Mouse (Mus musculus): ENCODE results near the gene Grin1. TPM values are rescaled to one million over a fixed set of nuclear protein-coding genes. Genes with fewer than 3 reads are reported as not detected.
"Not testable (repeated sequence)": the region's sequence is repeated elsewhere in the genome, so short reads cannot be mapped to it uniquely, and the experiment has no call there.

Grin1 gene
- polyA plus RNA-seq, 1 experiment from 2014 or later, result 5.6 TPM

GRCm38 (mm10) chr2:25261870-25262269, 57.1 kb downstream of the Grin1 start:
- H3K4me1 ChIP-seq, result peaks cover 52% of the 10 kb centered on the region
- peaks cover 22% of the 10 kb centered on the region for H3K27me3 ChIP-seq
- peak overlapping the region; percentile 66 for H3K4me3 ChIP-seq
- 49% methylated on average over 12 of the region's 12 CpGs for WGBS
- ATAC-seq, result peak; percentile 14; the same call in 1 of the 2 replicates
- no peaks in the 10 kb centered on the region for H3K36me3 ChIP-seq (ENCODE audit: poor library complexity, severe bottlenecking)
- H3K9ac ChIP-seq, result peak overlapping the region; percentile 60
- H3K27ac ChIP-seq, result 0 out of 2 replicates have a peak overlapping the region, but pooled peaks have one; percentile 44
- H3K4me2 ChIP-seq, result peak overlapping the region; percentile 99
- no peaks in the 10 kb centered on the region for H3K9me3 ChIP-seq (replicated peaks)

- WGBS, result 43% methylated on average over 2 of the region's 2 CpGs
- Histone ChIP-seq H3K4me1 (peaks cover 42% of the 10 kb centered on the region), H3K36me3 (ENCODE audit: poor library complexity, severe bottlenecking) (no peaks in the 10 kb centered on the region), H3K9me3 (replicated peaks) (no peaks in the 10 kb centered on the region), H3K4me3 (no peak overlapping the region), H3K9ac (no peak overlapping the region), H3K4me2 (no peak overlapping the region), H3K27me3 (peaks cover 10% of the 10 kb centered on the region), H3K27ac (no peak overlapping the region)
- ATAC-seq, result no peak
Measured at GRCm38 (mm10) chr2:25258887-25259286, 60.1 kb downstream of the Grin1 start.

GRCm38 (mm10) chr2:25257250-25257649, 61.7 kb downstream of the Grin1 start:
- 86% methylated on average over 5 of the region's 5 CpGs for WGBS
- not testable (repeated sequence) for H3K9me3 ChIP-seq (replicated peaks); H3K27ac ChIP-seq; H3K36me3 ChIP-seq (ENCODE audit: poor library complexity, severe bottlenecking); H3K9ac ChIP-seq; H3K4me2 ChIP-seq; H3K4me3 ChIP-seq; ATAC-seq; H3K27me3 ChIP-seq
- H3K4me1 ChIP-seq, result peaks cover 32% of the 10 kb centered on the region

GRCm38 (mm10) chr2:25256443-25257109, 62.4 kb downstream of the Grin1 start:
- Histone ChIP-seq H3K4me3 (peak overlapping the region; percentile 98), H3K4me1 (peaks cover 27% of the 10 kb centered on the region), H3K9ac (peak overlapping the region; percentile 91), H3K4me2 (peak overlapping the region; percentile 83), H3K36me3 (ENCODE audit: poor library complexity, severe bottlenecking) (peaks cover 12% of the 10 kb centered on the region)
- not testable (repeated sequence) for H3K9me3 ChIP-seq (replicated peaks); H3K27me3 ChIP-seq; ATAC-seq; H3K27ac ChIP-seq
- 63% methylated on average over 12 of the region's 12 CpGs for WGBS

- peaks cover 26% of the 10 kb centered on the region for H3K4me1 ChIP-seq
- H3K9me3 ChIP-seq (replicated peaks), result no peaks in the 10 kb centered on the region
- H3K4me3 ChIP-seq, result peak within 1 kb of the TSS; percentile 98
- peak; percentile 92 for ATAC-seq
- WGBS, result under 1% methylated on average over 39 of the region's 39 CpGs
- H3K27me3 ChIP-seq, result no peaks in the 10 kb centered on the region
- H3K4me2 ChIP-seq, result peak within 1 kb of the TSS; percentile 83
- H3K27ac ChIP-seq, result peak within 1 kb of the TSS; percentile 80
- peaks cover 24% of the 10 kb centered on the region for H3K36me3 ChIP-seq (ENCODE audit: poor library complexity, severe bottlenecking)
- peak within 1 kb of the TSS; percentile 91 for H3K9ac ChIP-seq
Measured at GRCm38 (mm10) chr2:25255284-25255779, 63.7 kb downstream of the Grin1 start, which contains the start of gene Tmem203. Tmem203 (plus strand) TSS chr2:25255439.

- 88% methylated on average over 1 of the region's 1 CpGs for WGBS
- Histone ChIP-seq H3K27ac (no peak overlapping the region), H3K36me3 (ENCODE audit: poor library complexity, severe bottlenecking) (peaks cover 54% of the 10 kb centered on the region), H3K27me3 (no peaks in the 10 kb centered on the region), H3K4me1 (peaks cover 22% of the 10 kb centered on the region), H3K4me3 (no peak overlapping the region), H3K4me2 (no peak overlapping the region), H3K9ac (no peak overlapping the region), H3K9me3 (replicated peaks) (no peaks in the 10 kb centered on the region)
- ATAC-seq, result no peak
Measured at GRCm38 (mm10) chr2:25252331-25252730, 66.7 kb downstream of the Grin1 start.

GRCm38 (mm10) chr2:25246183-25247072, 72.6 kb downstream of the Grin1 start, which contains the start of gene AL732309.1:
AL732309.1 (minus strand) TSS chr2:25246863.
- Histone ChIP-seq H3K36me3 (ENCODE audit: poor library complexity, severe bottlenecking) (peaks cover 66% of the 10 kb centered on the region), H3K4me2 (no peak within 1 kb of the TSS), H3K4me1 (peaks cover 14% of the 10 kb centered on the region), H3K4me3 (no peak within 1 kb of the TSS), H3K9me3 (replicated peaks) (no peaks in the 10 kb centered on the region), H3K27ac (no peak within 1 kb of the TSS), H3K27me3 (peaks cover 3% of the 10 kb centered on the region; the same call in 1 of the 2 replicates), H3K9ac (no peak within 1 kb of the TSS)
- no peak for ATAC-seq
- WGBS, result 93% methylated on average over 10 of the region's 10 CpGs

- H3K27me3 ChIP-seq, result peaks cover 6% of the 10 kb centered on the region; the same call in 1 of the 2 replicates
- WGBS, result 91% methylated on average over 4 of the region's 4 CpGs
- ATAC-seq, result no peak
Measured at GRCm38 (mm10) chr2:25244144-25244543, 74.8 kb downstream of the Grin1 start.

GRCm38 (mm10) chr2:25243342-25243741, 75.6 kb downstream of the Grin1 start:
- peak overlapping the region; percentile 92 for H3K4me2 ChIP-seq
- WGBS, result 86% methylated on average over 8 of the region's 8 CpGs
- H3K27ac ChIP-seq, result no peak overlapping the region
- peaks cover 36% of the 10 kb centered on the region for H3K36me3 ChIP-seq (ENCODE audit: poor library complexity, severe bottlenecking)
- no peaks in the 10 kb centered on the region for H3K9me3 ChIP-seq (replicated peaks)
- H3K9ac ChIP-seq, result peak overlapping the region; percentile 89; the same call in 1 of the 2 replicates
- peaks cover 10% of the 10 kb centered on the region; the same call in 1 of the 2 replicates for H3K27me3 ChIP-seq
- no peak for ATAC-seq
- H3K4me1 ChIP-seq, result peaks cover 26% of the 10 kb centered on the region
- H3K4me3 ChIP-seq, result peak overlapping the region; percentile 66

More at GRCm38 (mm10) chr2:25244144-25244543, 74.8 kb downstream of the Grin1 start:
- H3K4me3 ChIP-seq, result no peak overlapping the region
- H3K9me3 ChIP-seq (replicated peaks), result no peaks in the 10 kb centered on the region
- peaks cover 44% of the 10 kb centered on the region for H3K36me3 ChIP-seq (ENCODE audit: poor library complexity, severe bottlenecking)
- H3K9ac ChIP-seq, result no peak overlapping the region
- H3K4me2 ChIP-seq, result no peak overlapping the region
- peaks cover 26% of the 10 kb centered on the region for H3K4me1 ChIP-seq
- H3K27ac ChIP-seq, result no peak overlapping the region

GRCm38 (mm10) chr2:25242101-25242506, 76.9 kb downstream of the Grin1 start, which contains the start of the genes Rnf208 and Cysrt1:
Rnf208 (plus strand) TSS chr2:25242255.
Cysrt1 (minus strand) TSS chr2:25242452.
- Histone ChIP-seq H3K4me3 (peak within 1 kb of the TSS; percentile 66), H3K4me1 (peaks cover 26% of the 10 kb centered on the region), H3K4me2 (peak within 1 kb of the TSS; percentile 92), H3K9ac (peak within 1 kb of the TSS; percentile 89), H3K27ac (peak within 1 kb of the TSS; percentile 35), H3K9me3 (replicated peaks) (no peaks in the 10 kb centered on the region), H3K36me3 (ENCODE audit: poor library complexity, severe bottlenecking) (peaks cover 23% of the 10 kb centered on the region), H3K27me3 (peaks cover 13% of the 10 kb centered on the region; the same call in 1 of the 2 replicates)
- peak; percentile 57; the same call in 1 of the 2 replicates for ATAC-seq
- WGBS, result 0% methylated on average over 44 of the region's 59 CpGs

- peak overlapping the region; percentile 66 for H3K4me3 ChIP-seq
- H3K27me3 ChIP-seq, result peaks cover 17% of the 10 kb centered on the region; the same call in 1 of the 2 replicates
- 0 out of 2 replicates have a peak overlapping the region, but pooled peaks have one; percentile 27 for H3K27ac ChIP-seq
- ATAC-seq, result peak; percentile 23; the same call in 1 of the 2 replicates
- H3K4me1 ChIP-seq, result peaks cover 26% of the 10 kb centered on the region
- peak overlapping the region; percentile 92 for H3K4me2 ChIP-seq
- WGBS, result 20% methylated on average over 6 of the region's 6 CpGs
- H3K36me3 ChIP-seq (ENCODE audit: poor library complexity, severe bottlenecking), result peaks cover 16% of the 10 kb centered on the region
- H3K9me3 ChIP-seq (replicated peaks), result no peaks in the 10 kb centered on the region
- H3K9ac ChIP-seq, result peak overlapping the region; percentile 89
Measured at GRCm38 (mm10) chr2:25241438-25241775, 77.6 kb downstream of the Grin1 start.
